Mouse (Mus musculus): Measurements from ENCODE around the gene Npff. TPM values are rescaled to one million over a fixed set of nuclear protein-coding genes. Genes with fewer than 3 reads are reported as not detected.

The Npff gene
- polyA plus RNA-seq, 1 experiment from 2014 or later = 3.7 TPM

DNA sequence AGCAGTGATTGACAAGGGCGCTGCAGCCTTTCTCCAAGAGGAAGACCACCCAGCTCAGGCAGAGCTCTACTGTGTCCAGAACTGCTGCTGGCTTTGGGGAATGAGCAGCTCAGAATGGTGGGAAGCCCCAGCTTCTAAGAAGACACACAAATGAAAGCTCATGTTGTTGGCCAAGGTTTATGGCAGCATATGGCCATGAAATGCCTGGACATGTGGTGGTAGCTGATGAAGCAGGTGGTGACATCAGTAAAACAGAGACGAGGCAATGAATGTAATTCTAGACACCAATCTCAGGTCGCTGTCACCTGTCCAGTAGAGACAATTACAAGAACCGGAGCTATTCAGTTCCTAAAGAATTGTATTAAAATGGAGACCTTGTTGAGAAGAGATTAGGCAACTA is 20.1 kb upstream of the Npff start:
- Histone ChIP-seq H3K27me3 (no peaks in the 10 kb centered on the region), H3K4me2 (replicated peaks) (no peak overlapping the region), H3K4me3 (no peak overlapping the region), H3K27ac (no peak overlapping the region), H3K4me1 (no peaks in the 10 kb centered on the region), H3K9ac (no peak overlapping the region), H3K36me3 (peaks cover 63% of the 10 kb centered on the region), H3K9me3 (no peaks in the 10 kb centered on the region)
- 91% methylated on average over 4 of the region's 4 CpGs for WGBS
- no peak for ATAC-seq (ENCODE audit: insufficient number of reproducible peaks, insufficient read depth, low FRiP score, low TSS enrichment)

DNA sequence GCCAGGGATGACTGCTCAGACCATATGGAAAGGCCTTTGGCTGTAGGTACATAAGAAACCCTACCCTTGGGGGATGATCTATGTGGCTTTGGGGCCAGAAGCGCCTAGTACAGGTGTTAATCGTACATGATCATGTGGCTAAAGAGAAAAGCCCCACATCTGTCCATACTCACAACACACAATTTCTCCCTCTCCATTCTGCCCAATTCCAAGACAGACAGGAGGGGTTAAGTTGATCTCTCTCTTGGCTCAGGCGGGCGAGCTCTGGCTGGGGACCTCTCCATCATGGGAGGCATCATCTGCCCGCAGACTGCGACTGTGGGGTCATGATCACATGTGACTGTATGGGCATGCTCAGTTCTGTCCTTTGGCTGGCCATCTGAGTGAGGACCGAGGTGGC is 9.2 kb upstream of the Npff start:
- no peak for ATAC-seq (ENCODE audit: insufficient number of reproducible peaks, insufficient read depth, low FRiP score, low TSS enrichment)
- 92% methylated on average over 7 of the region's 7 CpGs for WGBS
- Histone ChIP-seq H3K27me3 (no peaks in the 10 kb centered on the region), H3K4me3 (no peak overlapping the region), H3K4me1 (no peaks in the 10 kb centered on the region), H3K9ac (no peak overlapping the region), H3K9me3 (no peaks in the 10 kb centered on the region), H3K36me3 (peaks cover 62% of the 10 kb centered on the region), H3K27ac (no peak overlapping the region), H3K4me2 (replicated peaks) (no peak overlapping the region)

DNA sequence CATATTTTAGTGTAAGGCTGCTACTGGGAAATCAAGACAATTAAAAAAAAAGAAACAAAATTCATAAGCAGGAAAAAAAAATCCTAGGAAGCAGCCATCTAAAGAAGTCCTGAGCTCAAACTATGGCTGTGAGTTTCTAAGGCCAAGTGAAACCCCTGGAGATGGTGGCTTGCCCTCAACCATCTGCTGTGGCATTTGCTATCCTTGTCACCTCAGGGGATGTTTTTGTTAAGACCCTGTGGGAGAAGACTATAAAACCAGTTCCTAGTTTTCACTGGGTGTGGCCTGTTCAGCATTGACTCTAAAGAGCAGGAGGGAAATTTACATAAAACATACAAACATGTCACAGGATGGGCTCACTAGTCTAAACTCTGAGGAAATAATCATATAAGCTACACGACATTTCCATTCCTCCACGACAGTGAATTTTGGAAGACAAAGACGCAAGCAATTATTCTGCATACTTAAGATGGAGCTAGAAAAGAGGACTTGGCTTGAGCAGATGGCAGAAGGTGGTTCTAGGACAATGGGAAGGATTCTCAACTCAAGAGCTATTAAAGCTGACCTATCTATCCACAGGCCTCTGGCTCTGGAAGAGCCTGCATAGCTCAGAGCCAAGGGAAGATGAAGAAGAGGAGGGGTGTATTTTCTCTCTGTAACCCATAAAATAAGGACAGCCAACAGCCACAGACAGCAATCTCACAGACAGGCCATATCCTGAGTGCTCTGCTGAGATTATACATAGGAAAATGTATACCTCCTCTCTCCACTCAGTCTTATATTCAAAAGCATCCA is 7.6 kb upstream of the Npff start:
- H3K36me3 ChIP-seq = peaks cover 70% of the 10 kb centered on the region
- H3K4me1 ChIP-seq = no peaks in the 10 kb centered on the region
- no peak overlapping the region for H3K27ac ChIP-seq
- H3K9me3 ChIP-seq = no peaks in the 10 kb centered on the region
- 91% methylated on average over 3 of the region's 3 CpGs for WGBS
- ATAC-seq (ENCODE audit: insufficient number of reproducible peaks, insufficient read depth, low FRiP score, low TSS enrichment) = no peak
- no peak overlapping the region for H3K4me2 ChIP-seq (replicated peaks)
- no peak overlapping the region for H3K4me3 ChIP-seq
- no peak overlapping the region for H3K9ac ChIP-seq
- no peaks in the 10 kb centered on the region for H3K27me3 ChIP-seq

- Histone ChIP-seq H3K36me3 (peaks cover 65% of the 10 kb centered on the region), H3K9ac (no peak overlapping the region), H3K4me2 (replicated peaks) (no peak overlapping the region), H3K27ac (no peak overlapping the region), H3K4me3 (no peak overlapping the region), H3K27me3 (no peaks in the 10 kb centered on the region), H3K9me3 (no peaks in the 10 kb centered on the region), H3K4me1 (no peaks in the 10 kb centered on the region)
- 78% methylated on average over 4 of the region's 4 CpGs for WGBS
- no peak for ATAC-seq (ENCODE audit: insufficient number of reproducible peaks, insufficient read depth, low FRiP score, low TSS enrichment)
These were observed 6.8 kb upstream of the Npff start for GRCm38 (mm10) chr15:102531586-102531985.

DNA sequence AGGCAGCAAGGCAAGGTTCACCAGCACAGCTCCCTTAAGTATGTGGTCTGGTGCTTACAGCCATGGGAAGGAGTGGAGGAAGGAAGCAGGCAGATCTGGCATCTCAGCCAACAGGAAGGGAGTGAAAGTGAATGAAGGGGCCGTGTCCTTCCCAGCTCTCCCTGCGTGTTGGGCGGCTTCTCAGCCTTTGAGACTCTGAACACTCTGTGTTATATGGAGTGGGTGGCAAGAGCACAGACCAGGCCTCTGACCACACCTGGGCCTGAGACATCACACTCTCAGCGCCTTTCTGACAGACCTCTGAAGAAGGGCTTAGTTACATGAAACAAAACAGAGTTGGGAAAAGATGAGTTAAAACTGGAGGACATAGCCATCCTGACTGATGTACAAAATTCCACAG is 5.8 kb upstream of the Npff start:
- 94% methylated on average over 4 of the region's 4 CpGs for WGBS
- ATAC-seq (ENCODE audit: insufficient number of reproducible peaks, insufficient read depth, low FRiP score, low TSS enrichment) = no peak
- H3K9ac ChIP-seq = no peak overlapping the region
- H3K4me2 ChIP-seq (replicated peaks) = no peak overlapping the region
- no peaks in the 10 kb centered on the region for H3K9me3 ChIP-seq
- H3K36me3 ChIP-seq = peaks cover 57% of the 10 kb centered on the region
- H3K27me3 ChIP-seq = no peaks in the 10 kb centered on the region
- no peak overlapping the region for H3K4me3 ChIP-seq
- H3K27ac ChIP-seq = no peak overlapping the region
- H3K4me1 ChIP-seq = no peaks in the 10 kb centered on the region

GRCm38 (mm10) chr15:102528396-102528795 is 3.7 kb upstream of the Npff start:
- no peak for ATAC-seq (ENCODE audit: insufficient number of reproducible peaks, insufficient read depth, low FRiP score, low TSS enrichment)
- Histone ChIP-seq H3K4me1 (no peaks in the 10 kb centered on the region), H3K27ac (no peak overlapping the region), H3K9ac (no peak overlapping the region), H3K4me3 (no peak overlapping the region), H3K27me3 (no peaks in the 10 kb centered on the region), H3K36me3 (peaks cover 60% of the 10 kb centered on the region), H3K9me3 (no peaks in the 10 kb centered on the region), H3K4me2 (replicated peaks) (no peak overlapping the region)
- 94% methylated on average over 1 of the region's 1 CpGs for WGBS

DNA sequence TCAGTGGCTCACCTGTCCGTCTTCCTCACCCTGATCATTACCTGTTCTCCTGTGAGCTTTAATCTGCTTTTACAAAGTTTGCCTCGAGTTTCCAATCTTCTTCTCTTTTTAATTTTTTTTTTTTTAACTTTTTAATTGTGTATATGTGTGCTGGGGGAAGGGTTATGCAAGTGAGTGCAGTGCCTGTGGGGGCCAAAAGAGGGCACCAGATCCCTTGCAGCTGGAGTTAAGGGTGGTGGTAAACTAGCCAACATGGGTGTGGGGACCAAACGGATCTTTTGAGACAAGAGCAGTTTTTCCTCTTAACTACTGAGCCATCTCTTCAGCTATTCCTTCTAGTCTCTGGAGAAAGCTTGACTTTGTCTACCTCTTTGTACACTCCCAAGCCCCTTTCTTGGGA is 3.2 kb upstream of the Npff start:
- Histone ChIP-seq H3K27me3 (no peaks in the 10 kb centered on the region), H3K4me3 (no peak overlapping the region), H3K4me2 (replicated peaks) (no peak overlapping the region), H3K36me3 (peaks cover 56% of the 10 kb centered on the region), H3K27ac (no peak overlapping the region), H3K9me3 (no peaks in the 10 kb centered on the region), H3K4me1 (no peaks in the 10 kb centered on the region), H3K9ac (no peak overlapping the region)
- no peak for ATAC-seq (ENCODE audit: insufficient number of reproducible peaks, insufficient read depth, low FRiP score, low TSS enrichment)
- WGBS = 69% methylated on average over 3 of the region's 3 CpGs

GRCm38 (mm10) chr15:102526111-102527002 is 1.6 kb upstream of the Npff start:
- no peak overlapping the region for H3K4me3 ChIP-seq
- no peak overlapping the region for H3K9ac ChIP-seq
- H3K4me1 ChIP-seq = no peaks in the 10 kb centered on the region
- H3K27me3 ChIP-seq = no peaks in the 10 kb centered on the region
- peaks cover 62% of the 10 kb centered on the region for H3K36me3 ChIP-seq
- 82% methylated on average over 6 of the region's 6 CpGs for WGBS
- no peaks in the 10 kb centered on the region for H3K9me3 ChIP-seq
- no peak overlapping the region for H3K4me2 ChIP-seq (replicated peaks)
- ATAC-seq (ENCODE audit: insufficient number of reproducible peaks, insufficient read depth, low FRiP score, low TSS enrichment) = no peak
- H3K27ac ChIP-seq = no peak overlapping the region

GRCm38 (mm10) chr15:102521480-102521879 is 3.3 kb downstream of the Npff start:
- H3K27ac ChIP-seq = no peak overlapping the region
- H3K9ac ChIP-seq = no peak overlapping the region
- no peak overlapping the region for H3K4me3 ChIP-seq
- H3K4me1 ChIP-seq = peaks cover 14% of the 10 kb centered on the region
- H3K36me3 ChIP-seq = peaks cover 37% of the 10 kb centered on the region
- no peak overlapping the region for H3K4me2 ChIP-seq (replicated peaks)
- WGBS = 94% methylated on average over 4 of the region's 4 CpGs
- no peaks in the 10 kb centered on the region for H3K27me3 ChIP-seq
- no peaks in the 10 kb centered on the region for H3K9me3 ChIP-seq
- ATAC-seq (ENCODE audit: insufficient number of reproducible peaks, insufficient read depth, low FRiP score, low TSS enrichment) = no peak

DNA sequence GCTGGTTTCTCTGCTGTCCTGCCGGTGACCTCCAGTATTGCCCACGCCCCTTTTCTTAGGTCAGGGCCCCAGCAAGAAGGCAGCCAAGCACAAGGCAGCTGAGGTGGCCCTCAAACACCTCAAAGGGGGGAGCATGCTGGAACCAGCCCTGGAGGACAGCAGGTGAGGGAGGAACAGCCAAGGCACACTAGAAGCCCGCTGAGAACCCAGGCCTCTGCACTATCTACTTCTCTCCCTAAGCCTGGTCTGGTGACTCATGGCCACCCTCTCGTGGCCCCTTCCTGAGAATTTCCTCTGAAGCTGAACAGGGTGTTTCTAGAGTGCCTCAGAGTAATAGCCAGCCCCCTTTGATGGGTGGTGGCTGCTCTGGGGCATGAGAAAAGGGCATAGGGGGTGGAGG is 4.3 kb downstream of the Npff start:
- Histone ChIP-seq H3K4me2 (replicated peaks) (no peak overlapping the region), H3K9ac (peak overlapping the region; percentile 21; the same call in 1 of the 2 replicates)

DNA sequence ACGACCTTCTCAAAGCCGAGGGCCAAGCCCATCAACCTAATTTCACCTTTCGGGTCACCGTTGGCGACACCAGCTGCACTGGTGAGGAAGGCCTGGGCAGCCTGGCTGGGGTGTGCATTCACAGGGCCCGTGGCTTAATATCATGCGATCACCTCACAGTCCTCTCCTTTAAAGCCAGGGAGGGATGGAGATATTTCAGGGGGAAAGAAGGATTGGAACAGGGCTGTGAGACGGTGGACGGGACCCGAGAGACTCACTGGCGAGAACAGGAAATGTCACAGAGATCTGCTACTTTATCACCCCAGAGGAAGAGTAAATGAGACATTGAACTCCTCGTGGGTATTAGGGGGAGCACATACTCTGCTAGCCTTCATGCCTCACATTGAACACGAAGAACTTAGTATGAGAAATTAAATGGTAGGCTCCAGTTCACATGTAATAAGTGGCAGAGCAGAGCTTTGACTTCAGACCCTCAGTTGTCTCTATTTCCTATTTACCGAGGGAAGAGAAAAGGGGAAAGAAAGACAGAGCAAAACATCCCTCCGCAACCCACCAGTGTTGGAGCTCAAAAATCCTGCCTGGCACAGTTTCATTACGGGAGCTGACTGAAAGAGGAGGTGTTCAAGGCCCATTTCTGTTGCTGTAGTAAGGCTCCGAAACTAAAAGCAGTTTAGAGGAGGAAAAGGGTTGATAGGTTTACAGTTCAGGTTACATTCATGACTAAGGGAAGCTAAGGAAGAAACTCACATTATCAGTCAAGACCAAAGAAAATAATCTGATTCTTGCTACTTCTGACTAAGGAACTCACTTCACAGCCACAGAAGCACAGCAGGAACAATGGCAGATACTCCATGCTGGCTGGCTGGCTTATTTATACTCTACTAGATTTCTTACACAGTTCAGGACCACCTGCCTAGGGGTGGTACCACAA is 5.3 kb downstream of the Npff start:
- H3K27ac ChIP-seq = peak overlapping the region; percentile 99; the same call in 1 of the 2 replicates
- peak overlapping the region; percentile 53 for H3K4me3 ChIP-seq
- no peaks in the 10 kb centered on the region for H3K9me3 ChIP-seq
- peak overlapping the region; percentile 86 for H3K4me2 ChIP-seq (replicated peaks)
- H3K27me3 ChIP-seq = no peaks in the 10 kb centered on the region
- H3K9ac ChIP-seq = peak overlapping the region; percentile 81
- peaks cover 34% of the 10 kb centered on the region for H3K36me3 ChIP-seq
- 68% methylated on average over 17 of the region's 17 CpGs for WGBS
- H3K4me1 ChIP-seq = peaks cover 26% of the 10 kb centered on the region
- ATAC-seq (ENCODE audit: insufficient number of reproducible peaks, insufficient read depth, low FRiP score, low TSS enrichment) = no peak

More for the DNA sequence above, 4.3 kb downstream of the Npff start:
- no peaks in the 10 kb centered on the region for H3K9me3 ChIP-seq
- peaks cover 37% of the 10 kb centered on the region for H3K36me3 ChIP-seq
- ATAC-seq (ENCODE audit: insufficient number of reproducible peaks, insufficient read depth, low FRiP score, low TSS enrichment) = no peak
- no peak overlapping the region for H3K27ac ChIP-seq
- peaks cover 23% of the 10 kb centered on the region for H3K4me1 ChIP-seq
- WGBS = 84% methylated on average over 4 of the region's 4 CpGs
- H3K4me3 ChIP-seq = no peak overlapping the region
- H3K27me3 ChIP-seq = no peaks in the 10 kb centered on the region

Data from embryonic facial prominence, embryonic 12.5 days (tissue).